Mouse (Mus musculus) MEL (cell line): ENCODE results near the gene Cct3.

Source experiments
- BHLHE40 ChIP-seq: IDR thresholded peaks from 2 replicates; pipeline ENCODE4 v1.6.1; 2012; ENCODE audit warnings: low read depth, mild to moderate bottlenecking, inconsistent platforms, low read length, improper control_type of control experiment, borderline replicate concordance
- CTCF ChIP-seq, 3 experiments: IDR thresholded peaks in 2 of 3; conservative IDR thresholded peaks in 1 of 3; 2 replicates each; pipeline ENCODE4 v1.5.1; 2011 to 2012; ENCODE audit warnings: low read length in 3 of 3, low read depth in 2 of 3, mild to moderate bottlenecking in 2 of 3, improper control_type of control experiment in 1 of 3, inconsistent platforms in 1 of 3, mixed read lengths in 1 of 3, moderate library complexity in 1 of 3; ENCODE audit not compliant: control insufficient read depth in 1 of 3, insufficient read depth in 1 of 3, poor library complexity in 1 of 3, severe bottlenecking in 1 of 3
- EP300 ChIP-seq, 2 experiments: IDR thresholded peaks; 2 replicates each; pipeline ENCODE4 v1.6.1; 2011; ENCODE audit warnings: improper control_type of control experiment in 2 of 2, low read length in 2 of 2, low read depth in 1 of 2, mild to moderate bottlenecking in 1 of 2
- MAZ ChIP-seq: IDR thresholded peaks from 2 replicates; pipeline ENCODE4 v1.6.1; 2012; ENCODE audit warnings: low read depth, mild to moderate bottlenecking, inconsistent platforms, low read length, improper control_type of control experiment
- NELFE ChIP-seq: IDR thresholded peaks from 2 replicates; pipeline ENCODE4 v1.6.1; 2011; ENCODE audit warnings: low read depth, low read length, improper control_type of control experiment
- POLR2A ChIP-seq, 2 experiments: IDR thresholded peaks; 2 replicates each; pipeline ENCODE4 v1.6.1; 2011 to 2012; ENCODE audit warnings: low read length in 2 of 2, mild to moderate bottlenecking in 2 of 2, control low read depth in 1 of 2, improper control_type of control experiment in 1 of 2, low read depth in 1 of 2, moderate library complexity in 1 of 2; ENCODE audit not compliant: control insufficient read depth in 1 of 2, insufficient read depth in 1 of 2, poor library complexity in 1 of 2
- RCOR1 ChIP-seq: IDR thresholded peaks from 2 replicates; pipeline ENCODE4 v1.6.1; 2012; ENCODE audit warnings: low read depth, mild to moderate bottlenecking, inconsistent platforms, low read length, improper control_type of control experiment
- TCF12 ChIP-seq: IDR thresholded peaks from 2 replicates; pipeline ENCODE4 v1.6.1; 2014; ENCODE audit warnings: low read depth, mild to moderate bottlenecking, inconsistent platforms, low read length, improper control_type of control experiment, moderate library complexity
- ZC3H11A ChIP-seq: IDR thresholded peaks from 2 replicates; pipeline ENCODE4 v1.6.1; 2012; ENCODE audit warnings: low read depth, mild to moderate bottlenecking, inconsistent platforms, low read length, improper control_type of control experiment
- ZNF384 ChIP-seq: IDR thresholded peaks from 2 replicates; pipeline ENCODE4 v1.6.1; 2012; ENCODE audit warnings: low read depth, mild to moderate bottlenecking, inconsistent platforms, low read length, improper control_type of control experiment

- TF ChIP-seq EP300 (IDR thresholded peaks at IDR 0.05; ENCODE audit: low read depth in 1 of 2, low read length in 2 of 2) (no peak), ZC3H11A (no peak), MAZ (no peak), POLR2A (IDR thresholded peaks at IDR 0.05; ENCODE audit: control insufficient read depth in 1 of 2, insufficient read depth in 1 of 2, low read depth in 1 of 2, low read length in 2 of 2, poor library complexity in 1 of 2) (no peak), CTCF (IDR thresholded peaks at IDR 0.05 in 2 of 3, conservative IDR thresholded peaks at IDR 0.05 in 1 of 3; ENCODE audit: control insufficient read depth in 1 of 3, insufficient read depth in 1 of 3, low read depth in 2 of 3, low read length in 3 of 3, poor library complexity in 1 of 3, severe bottlenecking in 1 of 3) (no peak), RCOR1 (no peak), TCF12 (no peak), NELFE (no peak), BHLHE40 (no peak), ZNF384 (no peak)
Measured at GRCm38 (mm10) chr3:88364337-88364736, 67.4 kb downstream of the Cct3 start, which contains the start of gene Paqr6.
